Mouse (Mus musculus) midbrain, embryonic 10.5 days (tissue): ENCODE data around the gene Cers2. TPM values are rescaled to one million over a fixed set of nuclear protein-coding genes. Genes with fewer than 3 reads are reported as not detected.

Experiments used
- DNase-seq: peaks from one replicate; pipeline ENCODE4 v3.0.0-alpha.2; 2017; ENCODE audit warnings: low spot score
- H3K27ac ChIP-seq: fragments of 300-500 bp; sonication (generic); replicated peaks from 2 replicates; pipeline ENCODE4 v1.5.1; 2016; ENCODE audit warnings: mild to moderate bottlenecking
- H3K27me3 ChIP-seq: fragments of 300-500 bp; sonication (generic); 2 replicates; pipeline ENCODE4 v1.6.1; 2016; ENCODE audit warnings: low read depth, mild to moderate bottlenecking; ENCODE audit not compliant: poor library complexity, severe bottlenecking
- H3K36me3 ChIP-seq: fragments of 300-500 bp; sonication (generic); 2 replicates; pipeline ENCODE4 v1.6.1; 2016; ENCODE audit warnings: mild to moderate bottlenecking, moderate library complexity
- H3K4me1 ChIP-seq: fragments of 300-500 bp; sonication (generic); 2 replicates; pipeline ENCODE4 v1.6.1; 2016
- H3K4me3 ChIP-seq: fragments of 300-500 bp; sonication (generic); 2 replicates; pipeline ENCODE4 v1.5.1; 2016; ENCODE audit warnings: mild to moderate bottlenecking, moderate library complexity
- H3K9me3 ChIP-seq: fragments of 300-500 bp; sonication (generic); replicated peaks from 2 replicates; pipeline ENCODE4 v1.6.1; 2016; ENCODE audit warnings: mild to moderate bottlenecking
- WGBS: fragments of 180-500 bp; shearing (Covaris S2); methylation state at CpG from one replicate; pipeline ENCODE4 v1.1.7; 2016; 5-methylcytosine and 5-hydroxymethylcytosine counted together
- polyA plus RNA-seq: library from polyadenylated mRNA; unstranded; fragments of >200 nt; fragmentation: Nextera tagmentation; extraction: Ambion mirVana; gene quantifications from 2 replicates; pipeline ENCODE4 v1.2.1, GENCODE M21; 2016

Gene Cers2
- polyA plus RNA-seq, 1 experiment from 2014 or later, result 120 TPM

GRCm38 (mm10) chr3:95282381-95282864 is 32.2 kb upstream of the Cers2 start:
- Histone ChIP-seq H3K27ac (peak overlapping the region; percentile 95), H3K4me3 (peak overlapping the region; percentile 81), H3K4me1 (peaks cover 37% of the 10 kb centered on the region), H3K36me3 (0 out of 2 replicates have a peak, but pooled peaks cover 3% of the 10 kb centered on the region), H3K27me3 (no peaks in the 10 kb centered on the region), H3K9me3 (no peaks in the 10 kb centered on the region)
- WGBS, result 1% methylated on average over 11 of the region's 11 CpGs
- DNase-seq, result no peak

GRCm38 (mm10) chr3:95282865-95283588 is 31.6 kb upstream of the Cers2 start:
- H3K4me1 ChIP-seq, result peaks cover 37% of the 10 kb centered on the region
- H3K9me3 ChIP-seq, result no peaks in the 10 kb centered on the region
- no peaks in the 10 kb centered on the region for H3K27me3 ChIP-seq
- H3K36me3 ChIP-seq, result peaks cover 9% of the 10 kb centered on the region
- under 1% methylated on average over 51 of the region's 51 CpGs for WGBS
- peak overlapping the region; percentile 95 for H3K27ac ChIP-seq
- DNase-seq, result peak; percentile 84
- H3K4me3 ChIP-seq, result peak overlapping the region; percentile 81

- Histone ChIP-seq H3K4me3 (peak overlapping the region; percentile 81), H3K27me3 (no peaks in the 10 kb centered on the region), H3K4me1 (peaks cover 37% of the 10 kb centered on the region), H3K36me3 (peaks cover 14% of the 10 kb centered on the region), H3K27ac (peak overlapping the region; percentile 95), H3K9me3 (no peaks in the 10 kb centered on the region)
- no peak for DNase-seq
- 4% methylated on average over 7 of the region's 7 CpGs for WGBS
Observed at GRCm38 (mm10) chr3:95283589-95283941, 31.0 kb upstream of the Cers2 start.

- peak overlapping the region; percentile 95; the same call in 1 of the 2 replicates for H3K27ac ChIP-seq
- H3K4me3 ChIP-seq, result peak overlapping the region; percentile 81
- no peaks in the 10 kb centered on the region for H3K9me3 ChIP-seq
- 52% methylated on average over 1 of the region's 1 CpGs for WGBS
- H3K4me1 ChIP-seq, result peaks cover 37% of the 10 kb centered on the region
- H3K36me3 ChIP-seq, result peaks cover 17% of the 10 kb centered on the region
- no peaks in the 10 kb centered on the region for H3K27me3 ChIP-seq
- no peak for DNase-seq
Observed at GRCm38 (mm10) chr3:95284062-95284461, 30.5 kb upstream of the Cers2 start.

GRCm38 (mm10) chr3:95284501-95285281 is 29.9 kb upstream of the Cers2 start:
- WGBS, result 92% methylated on average over 12 of the region's 12 CpGs
- Histone ChIP-seq H3K27me3 (no peaks in the 10 kb centered on the region), H3K9me3 (no peaks in the 10 kb centered on the region), H3K27ac (no peak overlapping the region), H3K4me1 (peaks cover 37% of the 10 kb centered on the region), H3K4me3 (peak overlapping the region; percentile 81), H3K36me3 (peaks cover 21% of the 10 kb centered on the region)
- no peak for DNase-seq

- Histone ChIP-seq H3K4me3 (no peak overlapping the region), H3K36me3 (peaks cover 26% of the 10 kb centered on the region), H3K9me3 (no peaks in the 10 kb centered on the region), H3K4me1 (peaks cover 35% of the 10 kb centered on the region), H3K27ac (no peak overlapping the region), H3K27me3 (no peaks in the 10 kb centered on the region)
- 94% methylated on average over 5 of the region's 5 CpGs for WGBS
- no peak for DNase-seq
Observed at GRCm38 (mm10) chr3:95285390-95285789, 29.2 kb upstream of the Cers2 start.

- no peak overlapping the region for H3K4me3 ChIP-seq
- peaks cover 28% of the 10 kb centered on the region for H3K4me1 ChIP-seq
- no peaks in the 10 kb centered on the region for H3K9me3 ChIP-seq
- no peaks in the 10 kb centered on the region for H3K27me3 ChIP-seq
- no peak overlapping the region for H3K27ac ChIP-seq
- WGBS, result 79% methylated on average over 5 of the region's 5 CpGs
- H3K36me3 ChIP-seq, result peaks cover 32% of the 10 kb centered on the region
- DNase-seq, result no peak
Observed at GRCm38 (mm10) chr3:95286011-95286410, 28.6 kb upstream of the Cers2 start.

GRCm38 (mm10) chr3:95286510-95286909 is 28.1 kb upstream of the Cers2 start:
- Histone ChIP-seq H3K27ac (no peak overlapping the region), H3K36me3 (peaks cover 37% of the 10 kb centered on the region), H3K4me3 (no peak overlapping the region), H3K9me3 (no peaks in the 10 kb centered on the region), H3K4me1 (peaks cover 25% of the 10 kb centered on the region), H3K27me3 (no peaks in the 10 kb centered on the region)
- 89% methylated on average over 7 of the region's 7 CpGs for WGBS
- DNase-seq, result no peak

GRCm38 (mm10) chr3:95287541-95287940 is 27.1 kb upstream of the Cers2 start:
- peaks cover 43% of the 10 kb centered on the region for H3K36me3 ChIP-seq
- H3K4me1 ChIP-seq, result peaks cover 17% of the 10 kb centered on the region
- H3K4me3 ChIP-seq, result no peak overlapping the region
- no peak overlapping the region for H3K27ac ChIP-seq
- no peaks in the 10 kb centered on the region for H3K9me3 ChIP-seq
- no peak for DNase-seq
- WGBS, result 93% methylated on average over 3 of the region's 3 CpGs
- no peaks in the 10 kb centered on the region for H3K27me3 ChIP-seq

- WGBS, result 95% methylated on average over 4 of the region's 4 CpGs
- H3K4me3 ChIP-seq, result no peak overlapping the region
- DNase-seq, result no peak
- no peaks in the 10 kb centered on the region for H3K27me3 ChIP-seq
- no peak overlapping the region for H3K27ac ChIP-seq
- H3K4me1 ChIP-seq, result peaks cover 5% of the 10 kb centered on the region; the same call in 1 of the 2 replicates
- H3K9me3 ChIP-seq, result no peaks in the 10 kb centered on the region
- peaks cover 61% of the 10 kb centered on the region for H3K36me3 ChIP-seq
Observed at GRCm38 (mm10) chr3:95289419-95289818, 25.2 kb upstream of the Cers2 start.

- no peak for DNase-seq
- WGBS, result 82% methylated on average over 6 of the region's 6 CpGs
- no peaks in the 10 kb centered on the region for H3K4me1 ChIP-seq
- H3K9me3 ChIP-seq, result no peaks in the 10 kb centered on the region
- H3K27me3 ChIP-seq, result no peaks in the 10 kb centered on the region
- no peak overlapping the region for H3K27ac ChIP-seq
- no peak overlapping the region for H3K4me3 ChIP-seq
- peaks cover 68% of the 10 kb centered on the region for H3K36me3 ChIP-seq
Observed at GRCm38 (mm10) chr3:95290156-95290555, 24.4 kb upstream of the Cers2 start.

- Histone ChIP-seq H3K36me3 (peaks cover 75% of the 10 kb centered on the region), H3K4me1 (peaks cover 2% of the 10 kb centered on the region; the same call in 1 of the 2 replicates), H3K27ac (no peak overlapping the region), H3K9me3 (no peaks in the 10 kb centered on the region), H3K4me3 (no peak overlapping the region), H3K27me3 (no peaks in the 10 kb centered on the region)
- no peak for DNase-seq
- 91% methylated on average over 4 of the region's 4 CpGs for WGBS
Observed at GRCm38 (mm10) chr3:95291041-95291440, 23.6 kb upstream of the Cers2 start.

- DNase-seq, result no peak
- H3K36me3 ChIP-seq, result peaks cover 83% of the 10 kb centered on the region
- WGBS, result 87% methylated on average over 2 of the region's 2 CpGs
- H3K27ac ChIP-seq, result no peak overlapping the region
- H3K4me3 ChIP-seq, result no peak overlapping the region
- no peaks in the 10 kb centered on the region for H3K27me3 ChIP-seq
- no peaks in the 10 kb centered on the region for H3K9me3 ChIP-seq
- H3K4me1 ChIP-seq, result peaks cover 6% of the 10 kb centered on the region; the same call in 1 of the 2 replicates
Observed at GRCm38 (mm10) chr3:95292899-95293298, 21.7 kb upstream of the Cers2 start.
